8 mouse cellular contexts compared by ENCODE assay signal in genomic region chr15:97825071-97825940, GRCm38 (mm10). TPM values are rescaled to one million over a fixed set of nuclear protein-coding genes. Genes with fewer than 3 reads are reported as not detected.
A peak's percentile ranks its signal among the peaks of the same experiment; 100 is the strongest.
DNase-seq lines count a peak whose midpoint lies in the region; ATAC-seq and TF ChIP-seq lines count a peak whose summit lies in the region.

No protein-coding gene starts in this region.

- peak overlapping the region; percentile 46 for H3K9ac ChIP-seq in forebrain, embryonic 14.5 days (ENCODE audit: low read length)
- H3K9ac ChIP-seq in lung, embryonic 14.5 days = peak overlapping the region; percentile 46

- peak overlapping the region; percentile 32 for H3K4me2 ChIP-seq in forebrain, embryonic 14.5 days (ENCODE audit: low read length)
- peak overlapping the region; percentile 62 for H3K4me2 ChIP-seq in lung, embryonic 14.5 days

- H3K27me3 ChIP-seq in forebrain, embryonic 14.5 days (replicated peaks; ENCODE audit: control insufficient read depth, insufficient read depth, low read length) = no peaks in the 10 kb centered on the region
- H3K27me3 ChIP-seq in lung, embryonic 14.5 days (ENCODE audit: insufficient read depth, low read length) = no peaks in the 10 kb centered on the region

- no peak overlapping the region for H3K4me3 ChIP-seq in forebrain, embryonic 14.5 days (ENCODE audit: low read depth, low read length)
- H3K4me3 ChIP-seq in lung, embryonic 14.5 days (ENCODE audit: low read depth, low read length) = peak overlapping the region; percentile 31
- peak overlapping the region; percentile 40 for H3K4me3 ChIP-seq in olfactory bulb, adult 2 months (ENCODE audit: insufficient read depth, low read depth, low read length)

- no peaks in the 10 kb centered on the region for H3K36me3 ChIP-seq in forebrain, embryonic 14.5 days (ENCODE audit: control insufficient read depth, insufficient read depth, low read length)
- peaks cover 22% of the 10 kb centered on the region for H3K36me3 ChIP-seq in lung, embryonic 14.5 days (ENCODE audit: insufficient read depth)

- 10% methylated on average over 29 of the region's 29 CpGs for WGBS in forebrain, embryonic 14.5 days
- 5% methylated on average over 29 of the region's 29 CpGs for WGBS in lung, embryonic 14.5 days
- 7% methylated on average over 29 of the region's 29 CpGs for whole genome bisulfite sequencing in olfactory bulb, adult 2 months

- peak; percentile 96 for DNase-seq in CD4-positive, CD25-positive, alpha-beta regulatory T cell, adult 2 months (ENCODE audit: low read depth, low spot score)
- peak; percentile 92 for DNase-seq in adrenal gland, postnatal 10 days
- peak; percentile 73 for DNase-seq in forebrain, embryonic 14.5 days (ENCODE audit: low spot score)
- DNase-seq in heart, postnatal 14 days = peak; percentile 85 to 90
- DNase-seq in kidney, postnatal 4 days = peak; percentile 84 to 91
- peak; percentile 92 for DNase-seq in lung, embryonic 14.5 days
- peak; percentile 95 to 96 for DNase-seq in thymus, adult 18-20 months

- 0 out of 2 replicates have a peak overlapping the region, but pooled peaks have one; percentile 14 for H3K27ac ChIP-seq in forebrain, embryonic 14.5 days (ENCODE audit: low read depth, low read length)
- H3K27ac ChIP-seq in lung, embryonic 14.5 days (ENCODE audit: low read depth) = peak overlapping the region; percentile 89
- H3K27ac ChIP-seq in olfactory bulb, adult 2 months (ENCODE audit: insufficient read depth, low read depth, low read length) = peak overlapping the region; percentile 91

- peak; percentile 63 for TF ChIP-seq CTCF in lung, embryonic 14.5 days (IDR thresholded peaks at IDR 0.05; ENCODE audit: low read depth)
- peak; percentile 17; the same call in 1 of the 2 replicates for TF ChIP-seq CTCF in olfactory bulb, adult 2 months (IDR thresholded peaks at IDR 0.05; ENCODE audit: insufficient read depth, low read depth, low read length)

- no peaks in the 10 kb centered on the region for H3K9me3 ChIP-seq in forebrain, embryonic 14.5 days (replicated peaks; ENCODE audit: control insufficient read depth, low read length)
- H3K9me3 ChIP-seq in lung, embryonic 14.5 days (ENCODE audit: low read depth, low read length) = no peaks in the 10 kb centered on the region

- peak; percentile 36; the same call in 1 of the 2 replicates for ATAC-seq in forebrain, embryonic 14.5 days
- peak; percentile 57 for ATAC-seq in lung, embryonic 14.5 days (ENCODE audit: insufficient read depth)

- TF ChIP-seq POLR2A in olfactory bulb, adult 2 months (IDR thresholded peaks at IDR 0.05; ENCODE audit: insufficient read depth, low read depth, low read length) = no peak

- H3K4me1 ChIP-seq in forebrain, embryonic 14.5 days (ENCODE audit: control insufficient read depth, insufficient read depth, low read length) = peaks cover 44% of the 10 kb centered on the region
- peaks cover 56% of the 10 kb centered on the region for H3K4me1 ChIP-seq in lung, embryonic 14.5 days (ENCODE audit: insufficient read depth)
- H3K4me1 ChIP-seq in olfactory bulb, adult 2 months (ENCODE audit: control insufficient read depth, insufficient read depth, low read length) = peaks cover 73% of the 10 kb centered on the region

- intact Hi-C loops in heart, postnatal 14 days (cut with DNase I) = loop anchor here (1.0 kb wide), 1 partner anchor 24 kb away; no protein-coding TSS in a partner anchor

RNA-seq across cellular contexts. Expression of gene Hdac7, which starts 19.0 kb away (rescaled TPM):
- total RNA-seq in adrenal gland, postnatal 10 days (2021) = 10 to 100 TPM; 50.4 to 76.7 TPM
- 19.5 and 20.0 TPM in 2 replicates for polyA plus RNA-seq in forebrain, embryonic 14.5 days (2014; fragmentation: Nextera tagmentation; extraction: Ambion mirVana)
- 10 to 100 TPM; 45.9 to 52.5 TPM for total RNA-seq in heart, postnatal 14 days (2021)
- polyA plus RNA-seq in lung, embryonic 14.5 days (2014; fragmentation: Nextera tagmentation; extraction: Ambion mirVana) = 43.8 and 51.2 TPM in 2 replicates
- polyA plus RNA-seq in olfactory bulb, adult 2 months (2012; ENCODE audit: insufficient read depth, insufficient read length, low replicate concordance, missing spikeins) = 147 TPM in 1 of 2 replicates, not detected in the other

RNA-seq across cellular contexts. Expression of gene Slc48a1, which starts 47.0 kb away (rescaled TPM):
- 10 to 100 TPM; 66.1 to 78.6 TPM for total RNA-seq in adrenal gland, postnatal 10 days (2021)
- 65.4 and 69.1 TPM in 2 replicates for polyA plus RNA-seq in forebrain, embryonic 14.5 days (2014; fragmentation: Nextera tagmentation; extraction: Ambion mirVana)
- total RNA-seq in heart, postnatal 14 days (2021) = 10 to 100 TPM; 78.3 to 78.9 TPM
- 25.3 and 32.7 TPM in 2 replicates for polyA plus RNA-seq in lung, embryonic 14.5 days (2014; fragmentation: Nextera tagmentation; extraction: Ambion mirVana)
- polyA plus RNA-seq in olfactory bulb, adult 2 months (2012; ENCODE audit: insufficient read depth, insufficient read length, low replicate concordance, missing spikeins) = not detected in 2 replicates

RNA-seq across cellular contexts. Expression of gene Rapgef3, which starts 57.5 kb away (rescaled TPM):
- total RNA-seq in adrenal gland, postnatal 10 days (2021) = 10 to 100 TPM; 22.1 to 24.2 TPM
- polyA plus RNA-seq in forebrain, embryonic 14.5 days (2014; fragmentation: Nextera tagmentation; extraction: Ambion mirVana) = 4.9 and 6.4 TPM in 2 replicates
- total RNA-seq in heart, postnatal 14 days (2021) = 10 to 100 TPM; 32.7 to 34.3 TPM
- polyA plus RNA-seq in lung, embryonic 14.5 days (2014; fragmentation: Nextera tagmentation; extraction: Ambion mirVana) = 14.3 and 17.5 TPM in 2 replicates
- polyA plus RNA-seq in olfactory bulb, adult 2 months (2012; ENCODE audit: insufficient read depth, insufficient read length, low replicate concordance, missing spikeins) = not detected in 2 replicates

Comparison
In these comparisons a context has a peak if more than half of its experiments do, and no peak if none do; other contexts are left out.
1. H3K27ac ChIP-seq: peak in every context shown above with its lines; median percentile 91 in olfactory bulb, adult 2 months; 89 in lung, embryonic 14.5 days; 14 in forebrain, embryonic 14.5 days.